Mouse (Mus musculus): Measurements from ENCODE around the gene Lrrc10b. TPM values are rescaled to one million over a fixed set of nuclear protein-coding genes. Genes with fewer than 3 reads are reported as not detected.

Gene Lrrc10b
- polyA plus RNA-seq, 1 experiment from 2014 or later = 0.13 TPM

DNA sequence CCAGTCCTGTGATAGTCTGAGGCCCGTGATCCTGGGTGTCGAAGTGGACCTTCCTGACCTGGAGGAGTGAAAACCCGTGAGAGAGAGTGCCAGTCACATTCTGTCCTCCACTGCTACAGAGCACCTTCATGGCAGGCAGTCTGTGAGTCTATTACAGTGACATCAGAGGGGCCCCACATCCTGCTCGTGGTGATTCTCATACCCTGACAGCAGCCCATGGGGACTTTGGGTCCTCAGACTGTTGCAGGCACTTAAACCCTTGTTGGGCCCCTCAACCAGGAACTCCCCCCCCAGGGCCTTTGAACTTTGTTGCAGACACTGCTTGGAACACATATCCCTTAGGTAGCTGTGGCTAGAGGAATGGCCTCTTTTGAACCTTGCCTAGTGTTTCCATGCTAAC is 22.3 kb upstream of the Lrrc10b start:
- no peak overlapping the region for H3K9ac ChIP-seq (replicated peaks; ENCODE audit: low read length)
- ATAC-seq (replicated peaks; ENCODE audit: insufficient number of reproducible peaks, low FRiP score, low TSS enrichment, low read depth) = no peak
- H3K4me1 ChIP-seq (ENCODE audit: control insufficient read depth, insufficient read depth, low read length) = no peaks in the 10 kb centered on the region; the same call in 1 of the 2 replicates
- H3K9me3 ChIP-seq (replicated peaks; ENCODE audit: control insufficient read depth, low read length) = no peaks in the 10 kb centered on the region
- H3K4me3 ChIP-seq (ENCODE audit: low read depth, low read length) = no peak overlapping the region
- 57% methylated on average over 4 of the region's 4 CpGs for WGBS
- H3K4me2 ChIP-seq (ENCODE audit: low read depth, low read length) = no peak overlapping the region
- H3K27me3 ChIP-seq (ENCODE audit: control insufficient read depth, insufficient read depth, low read length) = no peaks in the 10 kb centered on the region
- H3K27ac ChIP-seq (replicated peaks; ENCODE audit: low read depth, low read length) = no peak overlapping the region
- no peaks in the 10 kb centered on the region for H3K36me3 ChIP-seq (replicated peaks; ENCODE audit: control insufficient read depth, insufficient read depth, low read depth, low read length)
- no peak for DNase-seq (ENCODE audit: low spot score)

DNA sequence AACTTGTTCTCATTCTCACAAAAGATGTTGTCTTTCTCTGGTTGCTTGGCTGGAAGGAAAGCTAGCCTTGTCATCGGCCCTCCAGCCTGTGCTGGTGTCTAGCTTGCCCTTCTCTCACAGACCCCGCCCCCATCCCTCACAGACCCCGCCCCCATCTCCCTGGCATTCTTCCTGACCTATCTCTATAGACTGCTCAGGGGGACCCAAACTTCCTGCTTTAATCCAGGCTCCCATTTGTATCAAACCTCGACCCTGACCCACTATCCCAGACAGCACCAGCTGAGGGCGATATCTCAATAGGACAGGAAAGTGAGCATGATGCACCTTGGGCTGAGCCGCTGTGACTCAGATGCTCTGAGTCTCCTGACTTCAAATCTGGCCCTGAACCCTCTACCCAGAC is 16.5 kb upstream of the Lrrc10b start:
- H3K36me3 ChIP-seq (replicated peaks; ENCODE audit: control insufficient read depth, insufficient read depth, low read depth, low read length) = no peaks in the 10 kb centered on the region
- no peak overlapping the region for H3K4me2 ChIP-seq (ENCODE audit: low read depth, low read length)
- no peaks in the 10 kb centered on the region for H3K4me1 ChIP-seq (ENCODE audit: control insufficient read depth, insufficient read depth, low read length)
- H3K27ac ChIP-seq (replicated peaks; ENCODE audit: low read depth, low read length) = no peak overlapping the region
- H3K9ac ChIP-seq (replicated peaks; ENCODE audit: low read length) = no peak overlapping the region
- H3K9me3 ChIP-seq (replicated peaks; ENCODE audit: control insufficient read depth, low read length) = no peaks in the 10 kb centered on the region
- no peaks in the 10 kb centered on the region for H3K27me3 ChIP-seq (ENCODE audit: control insufficient read depth, insufficient read depth, low read length)
- WGBS = 19% methylated on average over 6 of the region's 6 CpGs
- no peak overlapping the region for H3K4me3 ChIP-seq (ENCODE audit: low read depth, low read length)
- ATAC-seq (replicated peaks; ENCODE audit: insufficient number of reproducible peaks, low FRiP score, low TSS enrichment, low read depth) = no peak
- no peak for DNase-seq (ENCODE audit: low spot score)

DNA sequence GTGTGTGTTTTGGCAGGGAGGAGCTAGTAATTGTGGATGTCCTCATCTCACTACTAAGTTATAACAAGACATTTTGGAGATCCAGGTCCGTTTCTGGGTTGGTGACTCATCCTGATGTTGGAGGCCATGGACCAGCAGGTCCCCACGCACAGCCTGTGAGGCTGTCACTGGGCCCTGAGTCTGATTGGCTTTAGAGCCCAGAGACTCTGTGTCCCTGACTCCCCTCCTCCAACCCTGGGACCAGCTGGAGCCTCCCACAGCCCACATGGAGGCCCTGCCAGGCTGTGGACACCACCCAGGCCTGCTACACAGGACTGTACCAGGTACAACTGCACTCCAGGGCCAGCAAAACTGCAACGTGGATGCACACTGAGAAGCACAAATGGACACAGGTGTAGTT is 15.7 kb upstream of the Lrrc10b start:
- Histone ChIP-seq H3K4me3 (ENCODE audit: low read depth, low read length) (no peak overlapping the region), H3K27me3 (ENCODE audit: control insufficient read depth, insufficient read depth, low read length) (no peaks in the 10 kb centered on the region), H3K36me3 (replicated peaks; ENCODE audit: control insufficient read depth, insufficient read depth, low read depth, low read length) (no peaks in the 10 kb centered on the region), H3K9me3 (replicated peaks; ENCODE audit: control insufficient read depth, low read length) (no peaks in the 10 kb centered on the region), H3K27ac (replicated peaks; ENCODE audit: low read depth, low read length) (no peak overlapping the region), H3K4me1 (ENCODE audit: control insufficient read depth, insufficient read depth, low read length) (no peaks in the 10 kb centered on the region), H3K9ac (replicated peaks; ENCODE audit: low read length) (no peak overlapping the region), H3K4me2 (ENCODE audit: low read depth, low read length) (no peak overlapping the region)
- DNase-seq (ENCODE audit: low spot score) = no peak
- no peak for ATAC-seq (replicated peaks; ENCODE audit: insufficient number of reproducible peaks, low FRiP score, low TSS enrichment, low read depth)
- 89% methylated on average over 3 of the region's 3 CpGs for WGBS

DNA sequence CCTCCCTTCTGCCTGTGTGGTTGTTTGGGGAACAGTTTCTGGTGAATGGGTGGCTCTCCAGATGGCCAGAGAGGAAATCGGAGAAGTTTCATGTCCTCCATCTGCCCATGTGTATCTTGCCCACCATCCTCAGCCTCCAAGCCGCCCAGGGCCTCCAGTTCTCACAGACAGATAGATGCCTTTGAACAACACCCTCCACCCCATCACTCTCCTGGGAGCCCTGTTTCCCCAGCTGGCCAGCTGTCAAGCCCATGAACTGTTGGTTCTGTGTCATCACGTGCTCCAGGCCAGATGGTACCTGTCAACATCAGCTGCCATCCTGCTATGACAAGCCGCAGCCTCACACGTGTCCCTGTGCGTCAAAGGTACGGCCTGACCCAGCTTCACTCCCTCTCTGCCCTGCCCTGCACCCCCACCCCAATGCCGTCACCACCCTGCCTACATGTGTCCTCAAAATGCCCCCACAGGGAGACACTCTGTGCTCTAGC is 11.9 kb upstream of the Lrrc10b start:
- H3K4me3 ChIP-seq (ENCODE audit: low read depth, low read length) = no peak overlapping the region
- no peak; the same call in 1 of the 2 replicates for ATAC-seq (replicated peaks; ENCODE audit: insufficient number of reproducible peaks, low FRiP score, low TSS enrichment, low read depth)
- no peak overlapping the region for H3K9ac ChIP-seq (replicated peaks; ENCODE audit: low read length)
- no peaks in the 10 kb centered on the region; the same call in 1 of the 2 replicates for H3K4me1 ChIP-seq (ENCODE audit: control insufficient read depth, insufficient read depth, low read length)
- 68% methylated on average over 8 of the region's 8 CpGs for WGBS
- no peak for DNase-seq (ENCODE audit: low spot score)
- H3K4me2 ChIP-seq (ENCODE audit: low read depth, low read length) = no peak overlapping the region
- H3K9me3 ChIP-seq (replicated peaks; ENCODE audit: control insufficient read depth, low read length) = no peaks in the 10 kb centered on the region
- no peaks in the 10 kb centered on the region for H3K36me3 ChIP-seq (replicated peaks; ENCODE audit: control insufficient read depth, insufficient read depth, low read depth, low read length)
- no peaks in the 10 kb centered on the region for H3K27me3 ChIP-seq (ENCODE audit: control insufficient read depth, insufficient read depth, low read length)
- H3K27ac ChIP-seq (replicated peaks; ENCODE audit: low read depth, low read length) = no peak overlapping the region

DNA sequence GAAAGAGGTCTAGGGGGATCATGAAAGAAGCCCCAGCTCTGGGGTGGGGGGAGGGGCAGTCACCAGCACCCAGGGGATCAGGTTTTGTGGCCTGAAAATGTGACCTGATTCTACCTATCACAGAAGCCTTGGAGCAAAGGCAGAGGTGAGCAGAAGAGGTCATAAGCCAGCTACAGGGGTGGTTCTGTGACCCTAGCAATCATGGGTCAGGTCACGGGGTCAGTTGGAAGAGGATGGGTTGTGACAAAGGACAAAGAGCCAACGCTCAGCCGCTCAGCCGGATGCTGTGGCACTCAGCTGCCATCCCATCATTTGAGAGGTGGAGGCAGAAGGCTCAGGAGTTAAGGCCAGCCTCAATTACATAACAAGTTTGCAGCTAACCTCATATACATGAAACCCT is 7.2 kb upstream of the Lrrc10b start:
- no peaks in the 10 kb centered on the region for H3K9me3 ChIP-seq (replicated peaks; ENCODE audit: control insufficient read depth, low read length)
- H3K9ac ChIP-seq (replicated peaks; ENCODE audit: low read length) = no peak overlapping the region
- peaks cover 11% of the 10 kb centered on the region for H3K27me3 ChIP-seq (ENCODE audit: control insufficient read depth, insufficient read depth, low read length)
- H3K4me1 ChIP-seq (ENCODE audit: control insufficient read depth, insufficient read depth, low read length) = no peaks in the 10 kb centered on the region; the same call in 1 of the 2 replicates
- H3K4me2 ChIP-seq (ENCODE audit: low read depth, low read length) = no peak overlapping the region
- no peaks in the 10 kb centered on the region for H3K36me3 ChIP-seq (replicated peaks; ENCODE audit: control insufficient read depth, insufficient read depth, low read depth, low read length)
- no peak overlapping the region for H3K4me3 ChIP-seq (ENCODE audit: low read depth, low read length)
- ATAC-seq (replicated peaks; ENCODE audit: insufficient number of reproducible peaks, low FRiP score, low TSS enrichment, low read depth) = no peak
- DNase-seq (ENCODE audit: low spot score) = no peak
- H3K27ac ChIP-seq (replicated peaks; ENCODE audit: low read depth, low read length) = no peak overlapping the region
- WGBS = 10% methylated on average over 4 of the region's 4 CpGs

DNA sequence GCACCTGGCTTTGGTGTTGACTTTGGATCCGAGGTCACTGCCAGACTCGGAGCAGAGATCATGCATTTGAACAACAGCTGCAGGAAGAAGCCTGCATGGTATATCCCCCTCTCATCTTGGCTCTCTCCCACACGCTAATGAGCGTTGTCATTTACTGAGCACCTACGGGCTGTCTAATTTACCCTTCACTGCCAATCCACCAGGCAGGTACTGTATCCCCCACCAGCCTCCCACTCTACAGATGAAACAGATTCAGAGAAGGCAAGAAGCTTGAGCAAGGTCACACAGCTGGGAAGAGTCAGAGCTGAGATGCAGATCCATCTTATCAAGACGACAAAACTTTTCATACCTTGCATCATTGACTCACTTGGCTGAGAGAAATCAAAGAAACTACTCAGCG is 4.3 kb upstream of the Lrrc10b start:
- H3K9me3 ChIP-seq (replicated peaks; ENCODE audit: control insufficient read depth, low read length) = no peaks in the 10 kb centered on the region
- no peaks in the 10 kb centered on the region; the same call in 1 of the 2 replicates for H3K4me1 ChIP-seq (ENCODE audit: control insufficient read depth, insufficient read depth, low read length)
- DNase-seq (ENCODE audit: low spot score) (no peak), ATAC-seq (replicated peaks; ENCODE audit: insufficient number of reproducible peaks, low FRiP score, low TSS enrichment, low read depth) (no peak)
- H3K4me2 ChIP-seq (ENCODE audit: low read depth, low read length) = no peak overlapping the region
- no peak overlapping the region for H3K27ac ChIP-seq (replicated peaks; ENCODE audit: low read depth, low read length)
- H3K9ac ChIP-seq (replicated peaks; ENCODE audit: low read length) = no peak overlapping the region
- WGBS = 50% methylated on average over 7 of the region's 7 CpGs
- H3K4me3 ChIP-seq (ENCODE audit: low read depth, low read length) = no peak overlapping the region
- peaks cover 36% of the 10 kb centered on the region for H3K27me3 ChIP-seq (ENCODE audit: control insufficient read depth, insufficient read depth, low read length)
- H3K36me3 ChIP-seq (replicated peaks; ENCODE audit: control insufficient read depth, insufficient read depth, low read depth, low read length) = no peaks in the 10 kb centered on the region

DNA sequence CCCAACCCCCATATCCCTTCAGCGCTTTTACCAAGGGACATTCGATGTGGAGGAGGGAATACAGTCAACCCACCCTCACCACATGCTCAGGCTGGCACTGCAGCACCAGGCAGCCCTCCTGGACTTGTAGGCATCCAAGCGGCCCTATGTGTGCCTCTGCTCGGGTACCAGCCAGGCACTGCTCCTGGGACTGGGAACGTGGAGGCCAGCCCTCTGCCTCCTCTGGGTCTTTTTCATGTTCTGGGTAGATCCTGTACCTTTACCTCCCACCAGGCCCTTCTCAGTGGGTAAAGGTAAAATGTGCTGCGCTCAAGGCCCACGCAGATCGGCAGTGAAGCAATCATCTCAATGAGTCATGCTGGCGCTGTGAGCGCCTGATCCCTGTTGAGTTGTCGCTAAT is 2.6 kb upstream of the Lrrc10b start:
- Histone ChIP-seq H3K4me2 (ENCODE audit: low read depth, low read length) (no peak overlapping the region), H3K4me1 (ENCODE audit: control insufficient read depth, insufficient read depth, low read length) (no peaks in the 10 kb centered on the region; the same call in 1 of the 2 replicates), H3K9me3 (replicated peaks; ENCODE audit: control insufficient read depth, low read length) (no peaks in the 10 kb centered on the region), H3K27me3 (ENCODE audit: control insufficient read depth, insufficient read depth, low read length) (peaks cover 51% of the 10 kb centered on the region), H3K36me3 (replicated peaks; ENCODE audit: control insufficient read depth, insufficient read depth, low read depth, low read length) (no peaks in the 10 kb centered on the region), H3K4me3 (ENCODE audit: low read depth, low read length) (no peak overlapping the region), H3K9ac (replicated peaks; ENCODE audit: low read length) (no peak overlapping the region), H3K27ac (replicated peaks; ENCODE audit: low read depth, low read length) (no peak overlapping the region)
- WGBS = 35% methylated on average over 11 of the region's 11 CpGs
- DNase-seq (ENCODE audit: low spot score) (no peak), ATAC-seq (replicated peaks; ENCODE audit: insufficient number of reproducible peaks, low FRiP score, low TSS enrichment, low read depth) (no peak)

DNA sequence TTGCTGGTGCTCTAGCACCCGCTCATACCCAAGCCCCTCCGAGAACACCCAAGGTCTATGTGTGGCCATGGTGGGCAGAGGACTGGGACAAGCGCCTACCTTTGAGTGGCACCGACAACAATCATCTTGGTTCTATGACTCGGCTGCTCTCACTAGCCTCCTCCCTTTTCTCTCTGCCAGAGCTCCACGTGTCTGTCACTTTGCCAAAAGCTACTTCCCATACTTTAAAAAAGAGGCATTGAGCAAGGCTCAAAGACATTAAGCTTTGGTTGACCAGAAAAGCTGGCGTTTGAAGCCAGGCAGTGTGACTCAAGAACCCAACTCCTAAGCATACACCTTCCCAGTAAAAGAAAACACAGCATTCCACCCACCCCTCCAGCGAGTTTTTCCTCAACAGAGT is 823 bp upstream of the Lrrc10b start:
- Histone ChIP-seq H3K27ac (replicated peaks; ENCODE audit: low read depth, low read length) (no peak overlapping the region), H3K9ac (replicated peaks; ENCODE audit: low read length) (no peak overlapping the region), H3K4me2 (ENCODE audit: low read depth, low read length) (no peak overlapping the region), H3K36me3 (replicated peaks; ENCODE audit: control insufficient read depth, insufficient read depth, low read depth, low read length) (no peaks in the 10 kb centered on the region), H3K27me3 (ENCODE audit: control insufficient read depth, insufficient read depth, low read length) (peaks cover 52% of the 10 kb centered on the region), H3K9me3 (replicated peaks; ENCODE audit: control insufficient read depth, low read length) (no peaks in the 10 kb centered on the region), H3K4me1 (ENCODE audit: control insufficient read depth, insufficient read depth, low read length) (no peaks in the 10 kb centered on the region), H3K4me3 (ENCODE audit: low read depth, low read length) (no peak overlapping the region)
- no peak; the same call in 1 of the 2 replicates for ATAC-seq (replicated peaks; ENCODE audit: insufficient number of reproducible peaks, low FRiP score, low TSS enrichment, low read depth)
- no peak for DNase-seq (ENCODE audit: low spot score)
- 24% methylated on average over 8 of the region's 8 CpGs for WGBS

Measured in embryonic facial prominence, embryonic 11.5 days (tissue).